Mouse (Mus musculus) stomach, embryonic 16.5 days (tissue): ENCODE results near the gene Gpr139. TPM values are rescaled to one million over a fixed set of nuclear protein-coding genes. Genes with fewer than 3 reads are reported as not detected.

Experiments
- ATAC-seq: fragments of 200-750 bp; cut with Nextera tagmentation; 2 replicates; pipeline ENCODE4 v1.8.0; 2017; ENCODE audit warnings: moderate number of reproducible peaks, moderate TSS enrichment; ENCODE audit not compliant: insufficient read depth, low FRiP score
- H3K27ac ChIP-seq: fragments of 300-500 bp; sonication (generic); 2 replicates; pipeline ENCODE4 v1.5.1; 2014; ENCODE audit warnings: low read length
- H3K27me3 ChIP-seq: fragments of 300-500 bp; sonication (generic); 2 replicates; pipeline ENCODE4 v1.6.1; 2014; ENCODE audit warnings: low read length, control low read depth, mixed read lengths; ENCODE audit not compliant: control insufficient read depth, insufficient read depth
- H3K36me3 ChIP-seq: fragments of 300-500 bp; sonication (generic); 2 replicates; pipeline ENCODE4 v1.6.1; 2014; ENCODE audit warnings: low read length; ENCODE audit not compliant: control insufficient read depth, insufficient read depth
- H3K4me1 ChIP-seq: fragments of 300-500 bp; sonication (generic); 2 replicates; pipeline ENCODE4 v1.6.1; 2014; ENCODE audit warnings: low read length, control low read depth, mixed read lengths; ENCODE audit not compliant: control insufficient read depth, insufficient read depth
- H3K4me2 ChIP-seq: fragments of 300-500 bp; sonication (generic); 2 replicates; pipeline ENCODE4 v1.6.1; 2014; ENCODE audit warnings: low read depth, low read length, mixed read lengths
- H3K4me3 ChIP-seq: fragments of 300-500 bp; sonication (generic); replicated peaks from 2 replicates; pipeline ENCODE4 v1.5.1; 2014; ENCODE audit warnings: mild to moderate bottlenecking, low read length
- H3K9ac ChIP-seq: fragments of 300-500 bp; sonication (generic); 2 replicates; pipeline ENCODE4 v1.6.1; 2014; ENCODE audit warnings: low read length
- H3K9me3 ChIP-seq: fragments of 300-500 bp; sonication (generic); replicated peaks from 2 replicates; pipeline ENCODE4 v1.6.1; 2016; ENCODE audit warnings: low read length, control low read depth; ENCODE audit not compliant: control insufficient read depth
- WGBS: fragments of 180-500 bp; shearing (Covaris S2); extraction: QIAGEN DNeasy Blood & Tissue Kit; methylation state at CpG from one replicate; pipeline ENCODE4 v1.1.7; 2014; 5-methylcytosine and 5-hydroxymethylcytosine counted together
- polyA plus RNA-seq: library from polyadenylated mRNA; unstranded; fragments of >200 nt; fragmentation: Nextera tagmentation; extraction: Ambion mirVana; gene quantifications from 2 replicates; pipeline ENCODE4 v1.2.1, GENCODE M21; 2015

Gene Gpr139
- polyA plus RNA-seq, 1 experiment from 2014 or later = 0.06 TPM

DNA sequence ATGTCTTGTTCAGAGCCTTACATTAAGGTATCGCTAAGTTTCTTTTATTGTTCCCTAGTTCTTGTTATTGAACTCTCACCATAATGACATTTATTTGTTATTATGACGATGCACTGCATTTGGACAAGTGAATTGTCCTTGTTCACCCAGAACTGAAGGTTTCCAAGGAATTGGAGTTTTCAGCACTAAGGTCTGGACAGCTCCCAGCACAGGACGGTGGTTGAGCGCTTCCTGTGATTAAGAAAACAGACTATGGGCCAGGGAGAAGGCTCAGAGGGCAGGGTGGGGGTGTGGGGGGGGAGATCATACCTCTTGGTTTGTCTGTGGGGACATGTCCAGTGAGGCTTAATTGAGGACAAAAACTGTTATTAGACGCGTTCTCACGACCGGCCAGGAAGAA, 72.6 kb downstream of the Gpr139 start:
- no peaks in the 10 kb centered on the region for H3K9me3 ChIP-seq
- WGBS = 63% methylated on average over 8 of the region's 8 CpGs

GRCm38 (mm10) chr7:119105878-119106277, 78.5 kb downstream of the Gpr139 start:
- Histone ChIP-seq H3K4me3 (no peak overlapping the region), H3K9ac (no peak overlapping the region), H3K9me3 (no peaks in the 10 kb centered on the region), H3K4me2 (no peak overlapping the region), H3K36me3 (no peaks in the 10 kb centered on the region), H3K27me3 (no peaks in the 10 kb centered on the region), H3K4me1 (no peaks in the 10 kb centered on the region), H3K27ac (no peak overlapping the region)
- no peak for ATAC-seq
- 77% methylated on average over 4 of the region's 4 CpGs for WGBS

More for the DNA sequence above, 72.6 kb downstream of the Gpr139 start:
- no peaks in the 10 kb centered on the region for H3K27me3 ChIP-seq
- no peak overlapping the region for H3K4me3 ChIP-seq
- no peak overlapping the region for H3K4me2 ChIP-seq
- H3K27ac ChIP-seq = no peak overlapping the region
- no peaks in the 10 kb centered on the region for H3K4me1 ChIP-seq
- no peak for ATAC-seq
- H3K36me3 ChIP-seq = no peaks in the 10 kb centered on the region
- no peak overlapping the region for H3K9ac ChIP-seq

GRCm38 (mm10) chr7:119096583-119096982, 87.8 kb downstream of the Gpr139 start:
- no peak overlapping the region for H3K4me2 ChIP-seq
- H3K27me3 ChIP-seq = no peaks in the 10 kb centered on the region
- no peak overlapping the region for H3K4me3 ChIP-seq
- H3K27ac ChIP-seq = no peak overlapping the region
- WGBS = 68% methylated on average over 3 of the region's 3 CpGs
- H3K36me3 ChIP-seq = no peaks in the 10 kb centered on the region
- no peaks in the 10 kb centered on the region for H3K4me1 ChIP-seq
- no peak for ATAC-seq
- H3K9me3 ChIP-seq = no peaks in the 10 kb centered on the region
- H3K9ac ChIP-seq = no peak overlapping the region

Other genes starting within 250 kb of the Gpr139 start
- 3.3 and 3.6 TPM in 2 replicates for gene Gprc5b, start 189.4 kb downstream of the Gpr139 start, polyA plus RNA-seq